Mouse (Mus musculus): ENCODE results near the gene Cds2. TPM values are rescaled to one million over a fixed set of nuclear protein-coding genes. Genes with fewer than 3 reads are reported as not detected.
"Not testable (repeated sequence)": the region's sequence is repeated elsewhere in the genome, so short reads cannot be mapped to it uniquely, and the experiment has no call there.

The Cds2 gene
- polyA plus RNA-seq (2012; rRNA removed): 67.1 and 76.5 TPM in 2 replicates

DNA sequence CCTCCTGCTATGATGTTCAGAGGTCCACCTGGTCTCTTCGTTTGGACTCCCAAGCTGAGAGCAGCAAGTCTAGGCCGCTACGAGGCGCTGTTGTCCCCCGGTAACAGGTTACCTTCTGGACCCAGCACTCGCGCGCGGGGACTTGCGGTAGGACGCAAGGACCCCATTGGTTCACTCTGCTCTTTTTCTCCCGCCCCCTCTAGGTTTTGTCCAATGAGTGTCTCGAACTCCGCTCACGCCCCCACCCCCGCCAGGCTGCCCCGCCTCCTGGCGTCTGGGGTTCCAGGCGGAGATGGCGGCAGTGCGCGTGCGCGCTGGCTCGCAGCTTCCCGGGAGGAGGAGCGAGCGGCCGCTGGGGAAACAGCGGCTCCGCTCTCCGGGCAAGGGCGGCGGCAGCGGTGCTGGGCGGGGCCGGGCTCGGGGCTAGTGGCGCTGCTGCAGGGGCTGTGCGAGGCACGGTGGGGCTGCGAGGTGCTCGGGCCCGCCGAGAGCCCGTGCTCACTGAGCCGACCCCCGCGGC lies at the start of gene Cds2:
Gene Cds2, plus strand, starts transcription at position 270 of the 520 bp plus-strand sequence.
- Histone ChIP-seq H3K4me1 (ENCODE audit: control insufficient read depth, insufficient read depth, low read length) (peaks cover 5% of the 10 kb centered on the region), H3K4me3 (replicated peaks; ENCODE audit: extremely low read depth, low read depth, low read length) (peak within 1 kb of the TSS; percentile 87)
- TF ChIP-seq POLR2A (IDR thresholded peaks at IDR 0.05; ENCODE audit: borderline replicate concordance, extremely low read depth, low read depth, low read length): peak; percentile 60; the same call in 1 of the 2 replicates
- TF ChIP-seq CTCF (IDR thresholded peaks at IDR 0.05; ENCODE audit: insufficient read depth, low read length): peak; percentile 88
- under 1% methylated on average over 49 of the region's 49 CpGs for WGBS
- peak; percentile 98 for DNase-seq

- H3K4me3 ChIP-seq (replicated peaks; ENCODE audit: extremely low read depth, low read depth, low read length): no peak overlapping the region
- 44% methylated on average over 11 of the region's 11 CpGs for WGBS
- TF ChIP-seq CTCF (IDR thresholded peaks at IDR 0.05; ENCODE audit: insufficient read depth, low read length): no peak
- no peak for TF ChIP-seq POLR2A (IDR thresholded peaks at IDR 0.05; ENCODE audit: borderline replicate concordance, extremely low read depth, low read depth, low read length)
- no peak for DNase-seq
- peaks cover 2% of the 10 kb centered on the region; the same call in 1 of the 2 replicates for H3K4me1 ChIP-seq (ENCODE audit: control insufficient read depth, insufficient read depth, low read length)
Observed at GRCm38 (mm10) chr2:132221611-132222073, 41.3 kb upstream of the Cds2 start.

DNA sequence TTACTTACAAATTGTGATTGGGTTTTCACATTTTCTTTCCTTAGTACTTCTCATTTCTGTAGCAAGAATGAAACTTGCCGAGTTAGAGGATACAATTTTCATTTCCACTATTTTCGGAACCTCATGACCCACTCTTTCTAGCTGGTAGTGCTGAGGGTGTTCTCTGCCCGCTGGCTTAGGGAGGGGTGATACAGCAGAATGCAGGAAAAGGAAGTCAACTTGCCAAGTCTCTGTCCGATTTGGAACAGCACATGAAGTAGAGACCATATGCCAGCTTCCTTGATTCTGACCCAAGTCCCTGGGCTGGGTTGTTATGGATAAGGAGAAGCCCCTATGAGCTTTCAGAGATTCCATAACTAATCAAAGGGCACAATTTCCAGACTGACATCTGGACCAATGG lies 38.6 kb upstream of the Cds2 start:
- WGBS: 74% methylated on average over 4 of the region's 4 CpGs
- no peak for DNase-seq
- TF ChIP-seq POLR2A (IDR thresholded peaks at IDR 0.05; ENCODE audit: borderline replicate concordance, extremely low read depth, low read depth, low read length) (no peak), CTCF (IDR thresholded peaks at IDR 0.05; ENCODE audit: insufficient read depth, low read length) (no peak)

DNA sequence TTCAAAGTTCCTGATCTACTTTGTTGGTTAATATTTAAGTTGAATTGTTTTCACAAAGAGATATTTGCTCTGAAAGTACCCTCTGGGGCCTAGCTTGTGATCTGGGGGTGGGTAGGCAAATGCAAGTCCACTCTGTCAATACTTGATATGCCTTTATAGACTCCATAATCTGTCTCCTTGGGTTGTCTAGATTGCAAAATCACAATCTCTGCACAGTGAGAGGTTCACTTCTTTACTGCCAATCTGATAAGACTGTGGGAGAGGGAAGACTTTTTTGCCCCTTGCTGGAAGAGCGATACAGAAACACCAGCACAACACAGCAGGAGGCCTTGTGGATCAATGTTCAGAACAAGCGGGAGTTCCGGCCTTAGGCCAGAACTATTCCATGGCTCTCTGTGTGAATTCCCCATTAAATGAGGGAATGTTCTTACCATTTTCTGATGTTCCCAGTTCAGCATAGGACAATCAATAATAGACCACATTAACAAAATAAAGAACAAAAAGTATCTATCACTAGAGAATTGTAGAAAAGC lies 30.5 kb upstream of the Cds2 start:
- 85% methylated on average over 3 of the region's 3 CpGs for WGBS
- TF ChIP-seq CTCF (IDR thresholded peaks at IDR 0.05; ENCODE audit: insufficient read depth, low read length): no peak
- no peak for TF ChIP-seq POLR2A (IDR thresholded peaks at IDR 0.05; ENCODE audit: borderline replicate concordance, extremely low read depth, low read depth, low read length)
- Histone ChIP-seq H3K4me3 (replicated peaks; ENCODE audit: extremely low read depth, low read depth, low read length) (no peak overlapping the region), H3K4me1 (ENCODE audit: control insufficient read depth, insufficient read depth, low read length) (no peaks in the 10 kb centered on the region; the same call in 1 of the 2 replicates)
- DNase-seq: no peak

More for the DNA sequence above, 38.6 kb upstream of the Cds2 start:
- Histone ChIP-seq H3K4me1 (ENCODE audit: control insufficient read depth, insufficient read depth, low read length) (peaks cover 2% of the 10 kb centered on the region; the same call in 1 of the 2 replicates), H3K4me3 (replicated peaks; ENCODE audit: extremely low read depth, low read depth, low read length) (no peak overlapping the region)

DNA sequence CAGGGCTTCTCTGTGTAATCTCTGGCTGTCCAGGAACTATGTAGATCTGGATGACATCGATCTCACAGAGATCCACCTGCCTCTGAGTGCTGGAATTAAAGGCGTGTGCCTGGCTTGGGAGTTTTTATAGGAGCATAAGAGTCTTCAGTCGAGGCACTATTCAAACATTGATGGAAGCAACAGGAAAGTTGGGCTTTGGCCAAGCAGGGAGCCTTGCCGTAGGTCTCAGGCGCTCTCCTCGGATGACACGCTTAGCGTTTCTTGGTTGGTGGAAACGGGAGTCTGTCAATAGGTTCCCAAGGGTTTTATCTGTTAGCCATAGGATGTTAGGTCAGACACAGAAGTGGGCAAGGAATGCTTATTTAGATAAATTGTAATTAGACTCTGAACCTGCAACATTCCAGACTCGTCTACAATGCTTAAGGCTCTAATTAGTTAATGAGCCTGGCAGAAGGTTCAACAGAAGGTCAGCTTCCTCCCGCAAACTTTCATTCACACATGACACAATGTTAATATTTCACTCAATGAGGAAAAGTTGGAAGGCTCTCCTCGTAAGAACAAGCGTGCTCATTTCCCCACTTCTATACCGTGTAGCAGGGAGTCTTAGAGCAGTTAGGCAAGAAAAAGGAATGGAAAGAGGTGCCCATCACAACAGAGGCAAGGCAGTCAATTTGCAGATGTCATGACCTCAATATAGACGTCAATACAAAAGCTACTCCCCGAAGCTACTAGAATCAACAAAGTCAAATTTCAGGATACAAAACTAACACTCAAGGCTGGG lies 28.8 kb upstream of the Cds2 start:
- WGBS: 43% methylated on average over 16 of the region's 16 CpGs
- H3K4me3 ChIP-seq (replicated peaks; ENCODE audit: extremely low read depth, low read depth, low read length): no peak overlapping the region
- TF ChIP-seq CTCF (IDR thresholded peaks at IDR 0.05; ENCODE audit: insufficient read depth, low read length): no peak
- TF ChIP-seq POLR2A (IDR thresholded peaks at IDR 0.05; ENCODE audit: borderline replicate concordance, extremely low read depth, low read depth, low read length): no peak
- H3K4me1 ChIP-seq (ENCODE audit: control insufficient read depth, insufficient read depth, low read length): no peaks in the 10 kb centered on the region; the same call in 1 of the 2 replicates
- DNase-seq: no peak

GRCm38 (mm10) chr2:132235291-132235690 lies 27.7 kb upstream of the Cds2 start:
- DNase-seq: no peak
- Histone ChIP-seq H3K4me1 (ENCODE audit: control insufficient read depth, insufficient read depth, low read length) (no peaks in the 10 kb centered on the region; the same call in 1 of the 2 replicates), H3K4me3 (replicated peaks; ENCODE audit: extremely low read depth, low read depth, low read length) (no peak overlapping the region)
- 55% methylated on average over 2 of the region's 2 CpGs for WGBS
- TF ChIP-seq POLR2A (IDR thresholded peaks at IDR 0.05; ENCODE audit: borderline replicate concordance, extremely low read depth, low read depth, low read length): no peak
- TF ChIP-seq CTCF (IDR thresholded peaks at IDR 0.05; ENCODE audit: insufficient read depth, low read length): no peak

GRCm38 (mm10) chr2:132235975-132236374 lies 27.0 kb upstream of the Cds2 start:
- WGBS: 72% methylated on average over 7 of the region's 7 CpGs
- TF ChIP-seq CTCF (IDR thresholded peaks at IDR 0.05; ENCODE audit: insufficient read depth, low read length) (no peak), POLR2A (IDR thresholded peaks at IDR 0.05; ENCODE audit: borderline replicate concordance, extremely low read depth, low read depth, low read length) (no peak)
- Histone ChIP-seq H3K4me1 (ENCODE audit: control insufficient read depth, insufficient read depth, low read length) (no peaks in the 10 kb centered on the region; the same call in 1 of the 2 replicates), H3K4me3 (replicated peaks; ENCODE audit: extremely low read depth, low read depth, low read length) (no peak overlapping the region)
- DNase-seq: no peak

GRCm38 (mm10) chr2:132239434-132239833 lies 23.5 kb upstream of the Cds2 start:
- not testable (repeated sequence) for H3K4me1 ChIP-seq (ENCODE audit: control insufficient read depth, insufficient read depth, low read length); DNase-seq; H3K4me3 ChIP-seq (replicated peaks; ENCODE audit: extremely low read depth, low read depth, low read length)
- WGBS: 77% methylated on average over 3 of the region's 3 CpGs

- peak; percentile 41 for DNase-seq
- H3K4me3 ChIP-seq (replicated peaks; ENCODE audit: extremely low read depth, low read depth, low read length): not testable (repeated sequence)
- 25% methylated on average over 10 of the region's 10 CpGs for WGBS
Observed at GRCm38 (mm10) chr2:132240457-132240856, 22.5 kb upstream of the Cds2 start.

More at GRCm38 (mm10) chr2:132240457-132240856, 22.5 kb upstream of the Cds2 start:
- TF ChIP-seq CTCF (IDR thresholded peaks at IDR 0.05; ENCODE audit: insufficient read depth, low read length): peak; percentile 43; the same call in 1 of the 2 replicates
- not testable (repeated sequence) for H3K4me1 ChIP-seq (ENCODE audit: control insufficient read depth, insufficient read depth, low read length)
